Mouse (Mus musculus): ENCODE measurements at regions not wholly inside any gene's neighbourhood (a gene's known extent, or its start where the extent isn't known, plus 50 kb on each side); places are given as distances from the start of the nearest gene placed in this dataset.
A peak's percentile ranks its signal among the peaks of the same experiment; 100 is the strongest.

DNA sequence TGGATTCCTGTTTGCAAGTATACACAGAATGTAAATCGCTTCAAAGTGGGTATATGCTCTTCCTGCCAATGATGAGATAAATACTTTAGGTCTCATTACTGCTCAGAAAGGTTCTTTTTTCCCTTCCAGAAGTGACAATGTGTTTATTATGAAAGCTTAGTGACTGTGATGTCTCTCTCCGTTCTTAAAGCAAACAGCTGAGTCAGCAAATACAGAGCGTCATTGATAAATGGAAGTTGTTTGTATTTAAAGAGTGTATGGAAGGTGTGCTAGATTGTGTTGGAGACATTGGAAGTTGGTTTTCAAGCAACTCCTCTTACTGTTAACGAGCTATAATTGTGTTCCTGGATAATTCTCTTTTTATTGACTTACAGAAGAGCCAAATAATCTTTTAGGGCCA lies 408.0 kb downstream of the Prr30 start:
- no peak for DNase-seq (ENCODE audit: extremely low read depth, low read depth)

GRCm38 (mm10) chr14:100781882-100782281 lies 418.2 kb downstream of the Prr30 start:
- DNase-seq (ENCODE audit: extremely low read depth, low read depth) = no peak

DNA sequence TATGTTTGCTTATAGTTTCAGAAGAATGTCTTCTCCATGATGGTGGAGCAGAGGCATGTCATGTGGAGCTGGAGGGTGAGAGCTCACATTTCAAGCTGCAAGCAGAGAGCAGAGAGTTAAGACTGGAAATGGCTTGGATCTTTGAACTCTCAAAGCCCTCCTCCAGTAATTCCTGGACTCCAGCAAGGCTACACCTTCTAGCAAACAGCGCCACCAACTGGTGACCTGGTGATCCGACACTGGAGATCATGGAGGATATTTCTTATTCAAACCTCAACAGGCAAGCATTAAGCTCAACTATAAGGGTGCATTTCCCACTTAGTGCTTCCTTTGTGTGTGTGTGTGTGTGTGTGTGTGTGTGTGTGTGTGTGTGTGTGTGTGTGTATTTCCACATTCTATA lies 446.2 kb downstream of the Prr30 start:
- peak; percentile 12 for DNase-seq (ENCODE audit: extremely low read depth, low read depth)

- DNase-seq (ENCODE audit: extremely low read depth, low read depth) = peak; percentile 28
These were observed 447.4 kb downstream of the Prr30 start for GRCm38 (mm10) chr14:100752746-100753145.

- no peak for DNase-seq (ENCODE audit: extremely low read depth, low read depth)
These were observed 450.2 kb downstream of the Prr30 start for GRCm38 (mm10) chr14:100749737-100750541.

GRCm38 (mm10) chr14:100735276-100735675 lies 450.8 kb upstream of the Klf12 start:
- no peak for DNase-seq (ENCODE audit: extremely low read depth, low read depth)

DNA sequence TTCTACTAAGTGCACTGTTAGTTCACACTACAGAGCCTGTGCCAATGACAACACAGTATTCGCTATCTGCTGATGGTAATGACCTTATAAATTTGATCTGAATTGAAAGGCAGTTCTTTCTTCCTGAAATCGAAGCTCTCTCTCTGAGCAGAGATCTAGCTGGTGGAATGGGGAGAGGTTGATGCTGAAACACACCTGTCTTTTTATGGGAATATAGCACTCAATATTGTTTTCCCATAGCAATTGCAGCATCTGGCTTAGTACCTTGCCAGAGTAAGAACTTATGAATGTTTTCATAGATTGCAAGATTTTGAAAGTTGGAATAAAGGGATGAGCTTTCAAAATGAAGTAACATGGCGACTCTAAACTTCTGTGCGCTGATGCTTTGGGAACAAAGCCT lies 444.0 kb upstream of the Klf12 start:
- no peak for DNase-seq (ENCODE audit: extremely low read depth, low read depth)

DNA sequence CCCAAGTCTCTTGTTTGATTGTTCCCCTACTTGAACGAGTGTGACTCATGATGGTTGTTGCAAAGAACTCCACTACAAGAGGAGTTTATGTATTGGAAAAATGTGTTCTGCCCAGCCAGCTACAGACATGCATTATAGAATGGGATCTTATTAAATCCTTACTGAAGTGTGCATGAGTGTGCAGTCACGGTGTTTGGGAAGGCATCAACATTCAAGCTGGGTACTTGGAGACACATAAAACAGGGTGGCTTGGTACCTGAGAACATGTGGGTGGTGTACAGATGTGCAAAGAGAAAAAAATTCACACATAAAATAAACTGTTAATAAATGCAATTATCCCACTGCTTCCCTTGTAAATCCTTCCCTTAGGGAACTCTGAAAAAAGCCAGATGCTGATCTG lies 443.2 kb upstream of the Klf12 start:
- DNase-seq (ENCODE audit: extremely low read depth, low read depth) = no peak

DNA sequence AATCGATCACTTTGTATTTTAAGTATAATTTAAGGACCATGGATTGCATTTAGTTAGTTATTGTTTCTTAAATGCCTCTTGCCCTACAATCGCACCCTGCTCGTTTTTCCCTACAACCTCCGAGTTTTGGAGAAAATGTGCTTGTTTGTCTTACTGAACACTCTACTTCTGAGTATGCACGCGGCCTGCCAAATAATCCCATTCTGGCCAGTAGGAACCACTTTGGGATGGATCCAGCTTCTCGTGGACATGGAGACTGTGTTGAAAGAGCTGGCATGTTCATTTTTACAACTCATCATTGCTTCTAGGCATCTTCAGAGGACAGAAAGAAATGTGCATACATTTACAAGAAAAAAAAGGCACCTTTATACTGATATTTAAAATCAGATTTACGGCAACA lies 440.5 kb upstream of the Klf12 start:
- DNase-seq (ENCODE audit: extremely low read depth, low read depth) = no peak

GRCm38 (mm10) chr14:100720667-100721066 lies 436.2 kb upstream of the Klf12 start:
- no peak for DNase-seq (ENCODE audit: extremely low read depth, low read depth)

DNA sequence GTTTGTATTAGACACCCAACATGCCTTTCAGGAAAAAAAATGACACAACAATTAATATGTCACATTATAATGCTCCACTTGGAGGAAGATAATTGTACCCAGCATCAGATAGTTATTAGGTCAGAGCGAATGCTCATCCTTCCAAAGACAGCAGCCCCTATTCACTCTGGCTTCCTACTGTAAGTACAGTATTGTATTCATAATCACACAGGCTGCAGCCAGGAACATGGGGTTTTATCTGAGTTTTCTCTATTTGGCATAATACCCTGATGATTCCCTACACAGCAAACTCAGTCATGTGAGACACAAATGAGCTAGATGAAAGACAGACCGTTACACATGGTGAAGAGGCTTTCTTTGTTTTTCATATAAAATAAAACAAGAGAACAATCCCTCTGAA lies 430.5 kb upstream of the Klf12 start:
- DNase-seq (ENCODE audit: extremely low read depth, low read depth) = no peak

DNA sequence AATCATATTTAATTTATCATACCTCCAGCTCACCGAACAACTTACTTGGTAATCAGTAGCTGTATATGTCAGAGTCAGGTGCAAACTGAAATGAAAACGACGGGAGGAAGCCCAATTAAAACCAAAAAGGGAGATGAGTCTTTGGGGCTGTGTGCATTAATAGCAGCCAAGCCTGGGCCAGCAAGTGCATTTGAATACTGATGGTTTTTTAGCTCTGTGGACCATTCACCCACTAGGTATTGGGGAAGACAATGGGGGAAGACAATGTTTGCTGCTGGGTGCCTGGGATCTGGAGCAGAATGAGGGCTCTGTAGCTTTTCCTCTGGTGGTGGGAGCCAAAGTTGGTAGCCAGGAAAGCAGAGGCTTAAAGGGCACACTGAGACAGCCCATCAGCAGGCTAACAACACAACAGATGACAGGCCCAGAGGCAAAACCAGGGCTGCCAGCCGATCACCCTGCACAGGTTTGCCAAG lies 429.6 kb upstream of the Klf12 start:
- DNase-seq (ENCODE audit: extremely low read depth, low read depth) = no peak

DNA sequence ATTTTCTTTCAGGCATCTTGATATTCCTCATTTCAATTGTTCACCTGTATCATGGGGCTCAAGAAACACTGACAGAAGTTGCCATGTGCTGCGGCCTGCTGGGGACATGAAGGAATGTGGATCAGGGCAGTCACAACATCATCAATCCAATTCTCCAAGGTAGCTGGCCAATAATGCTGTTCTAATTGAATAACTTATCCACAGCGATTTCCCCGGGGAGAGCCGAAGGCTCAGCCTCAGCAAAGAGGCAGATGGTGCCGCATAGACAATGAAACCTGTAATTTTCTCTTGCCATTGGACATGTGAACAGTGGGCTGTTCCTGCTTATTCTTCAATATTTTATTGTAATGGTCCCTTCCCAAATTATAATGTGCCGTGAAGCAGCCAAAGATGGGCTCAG lies 429.1 kb upstream of the Klf12 start:
- DNase-seq (ENCODE audit: extremely low read depth, low read depth) = no peak

DNA sequence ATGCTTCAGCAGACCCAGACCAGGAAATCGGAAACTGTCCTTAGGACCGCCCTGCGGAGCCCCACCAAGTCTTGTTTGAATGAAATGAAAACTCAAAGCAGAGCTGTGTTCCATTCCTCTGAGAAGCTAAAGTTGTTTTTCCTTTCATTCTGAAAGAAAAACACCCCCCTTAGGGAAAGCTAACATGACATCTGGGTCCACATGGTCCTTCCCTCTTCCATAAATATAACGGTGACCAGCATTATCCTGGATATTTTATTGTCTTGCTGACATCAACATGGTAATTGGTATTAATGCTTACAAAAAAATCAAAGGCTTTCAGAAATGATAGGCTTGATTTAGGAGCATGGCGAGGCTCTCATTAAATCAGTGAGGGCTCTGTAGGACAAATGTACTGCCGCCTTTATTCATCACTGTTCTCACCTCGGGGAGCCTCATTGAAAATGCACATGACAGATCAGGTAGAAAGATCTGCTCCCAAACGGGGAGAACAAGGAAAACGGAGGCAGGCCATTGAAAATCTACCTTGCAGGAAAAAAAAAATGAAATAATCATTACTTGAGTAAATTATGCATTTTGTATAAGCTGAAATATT lies 381.0 kb upstream of the Klf12 start:
- DNase-seq (ENCODE audit: extremely low read depth, low read depth) = no peak

DNA sequence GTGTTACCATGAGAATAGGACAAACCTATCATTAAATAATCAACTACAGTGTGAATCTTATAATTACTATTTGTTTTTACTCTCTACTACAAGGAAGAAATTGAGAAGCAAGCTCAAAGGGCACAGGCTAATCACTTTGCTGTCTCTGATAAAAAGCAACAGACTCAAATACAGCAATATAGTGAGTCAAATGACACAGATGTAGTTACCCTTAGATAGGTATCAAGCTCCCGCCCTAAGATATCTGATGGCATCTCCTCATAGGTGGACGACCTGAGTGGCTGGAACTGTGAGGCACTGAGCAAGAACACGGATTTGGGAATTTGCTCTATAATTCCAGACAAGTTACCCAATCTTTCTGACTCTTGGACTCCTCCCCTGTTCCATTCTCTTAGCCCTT lies 379.7 kb upstream of the Klf12 start:
- DNase-seq (ENCODE audit: extremely low read depth, low read depth) = no peak

GRCm38 (mm10) chr14:100642076-100642475 lies 357.6 kb upstream of the Klf12 start:
- DNase-seq (ENCODE audit: extremely low read depth, low read depth) = no peak

DNA sequence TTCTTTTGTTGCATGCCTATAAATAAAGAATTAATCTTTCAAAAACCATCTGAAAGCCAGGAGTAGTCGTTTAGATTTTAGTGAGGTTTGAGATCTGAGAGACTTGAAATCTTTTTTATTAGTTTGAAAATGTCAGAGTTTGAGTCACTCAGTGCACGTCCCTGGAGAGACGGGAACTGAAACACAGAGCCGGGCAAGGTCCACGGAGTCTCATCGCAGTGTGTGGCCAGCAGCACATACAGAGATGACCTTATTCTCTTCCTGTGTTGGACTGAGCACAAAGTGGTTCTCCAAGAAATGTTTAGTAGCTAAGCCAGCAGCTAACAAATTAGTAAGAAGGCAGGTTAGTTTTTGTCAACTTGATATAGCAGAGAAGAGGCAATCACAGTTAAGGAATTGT lies 350.0 kb upstream of the Klf12 start:
- DNase-seq (ENCODE audit: extremely low read depth, low read depth) = no peak

- DNase-seq (ENCODE audit: extremely low read depth, low read depth) = no peak
These were observed 347.2 kb upstream of the Klf12 start for GRCm38 (mm10) chr14:100631676-100632075.

- no peak for DNase-seq (ENCODE audit: extremely low read depth, low read depth)
These were observed 345.7 kb upstream of the Klf12 start for GRCm38 (mm10) chr14:100630197-100630596.

GRCm38 (mm10) chr14:100627523-100627922 lies 343.0 kb upstream of the Klf12 start:
- DNase-seq (ENCODE audit: extremely low read depth, low read depth) = no peak

- DNase-seq (ENCODE audit: extremely low read depth, low read depth) = no peak
These were observed 335.2 kb upstream of the Klf12 start for GRCm38 (mm10) chr14:100619656-100620030.

DNA sequence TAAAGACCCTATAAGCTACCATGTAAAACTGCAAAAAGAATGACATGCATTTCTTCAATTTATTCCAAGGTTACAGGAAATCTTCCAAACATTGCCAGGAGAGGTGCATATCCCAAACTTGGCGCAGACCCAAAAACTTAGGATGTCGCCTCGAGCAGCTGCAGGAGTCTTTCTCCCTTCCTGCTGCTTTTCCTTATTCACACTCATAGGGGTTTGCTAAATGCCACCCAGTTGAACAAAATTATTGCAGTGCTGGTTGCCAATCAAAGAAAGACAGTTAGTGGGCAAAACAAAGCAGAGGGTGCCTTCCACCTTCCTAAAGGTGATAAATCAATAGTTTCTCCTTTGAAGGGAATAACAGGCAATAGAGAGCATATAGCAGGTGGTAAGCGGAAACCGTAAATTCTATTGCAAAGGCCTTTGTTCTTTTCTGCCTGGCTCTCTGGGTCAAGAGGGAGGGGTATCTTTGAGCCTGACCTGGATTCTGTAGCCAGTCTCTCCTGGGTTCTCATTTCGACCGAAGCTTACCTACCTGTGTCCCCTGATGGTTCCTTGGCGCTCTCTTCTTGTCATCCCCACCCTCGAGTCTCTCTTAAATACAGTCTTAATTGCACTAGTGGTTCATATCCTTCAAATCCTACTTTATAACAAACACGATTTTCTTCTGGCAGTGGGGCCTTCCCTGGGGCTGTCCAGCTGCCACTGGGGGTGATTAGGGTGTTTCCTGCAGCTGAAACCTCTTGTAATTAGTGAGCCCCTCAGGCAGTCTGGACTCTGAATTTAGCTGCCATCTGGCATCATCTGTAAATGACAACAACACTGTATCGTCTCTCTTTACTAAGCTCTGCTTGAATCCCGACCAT lies 334.5 kb upstream of the Klf12 start:
- no peak for DNase-seq (ENCODE audit: extremely low read depth, low read depth)

All from MEL-GATA-1-ER (cell line).